Mouse (Mus musculus) E14TG2a.4 (cell line): ENCODE results near the gene Gm4922.

ENCODE experiments used
- CTCF ChIP-seq: conservative IDR thresholded peaks from 2 replicates; pipeline ENCODE4 v1.5.1; 2014; ENCODE audit warnings: low read length
- NANOG ChIP-seq: IDR thresholded peaks from 2 replicates; pipeline ENCODE4 v1.6.1; 2014; ENCODE audit warnings: borderline replicate concordance, low read length, mixed read lengths

DNA sequence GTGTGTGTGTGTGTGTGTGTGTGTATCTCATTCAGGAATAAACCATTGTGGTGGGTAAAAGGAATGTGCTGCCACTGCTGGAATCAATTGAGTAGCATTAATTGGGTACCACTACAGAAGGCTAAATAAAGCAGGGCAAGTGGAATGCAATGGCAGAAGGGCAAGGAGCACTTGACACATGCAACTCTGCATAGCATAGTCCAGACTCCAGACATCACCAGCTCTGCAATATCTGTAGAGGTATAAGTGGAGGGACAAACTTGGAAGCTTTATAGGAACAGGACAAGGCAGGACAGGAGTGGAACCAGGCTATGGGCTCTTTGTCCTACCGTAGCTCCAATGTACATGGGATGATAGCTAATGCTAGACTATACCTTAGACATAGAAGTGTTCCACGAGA, 25.2 kb upstream of the Gm4922 start:
- no peak for TF ChIP-seq CTCF
- no peak for TF ChIP-seq NANOG
